Mouse (Mus musculus): Measurements from ENCODE around the gene Aftph. TPM values are rescaled to one million over a fixed set of nuclear protein-coding genes. Genes with fewer than 3 reads are reported as not detected.

Gene Aftph
- total RNA-seq, 2 experiments from 2014 or later = 57.7 to 70.8 TPM

- ATAC-seq (replicated peaks; ENCODE audit: low FRiP score, poor library complexity, severe bottlenecking) = no peak
Observed at GRCm38 (mm10) chr11:20651166-20651565, 90.2 kb downstream of the Aftph start.

GRCm38 (mm10) chr11:20650006-20650639 lies 91.3 kb downstream of the Aftph start:
- ATAC-seq (replicated peaks; ENCODE audit: low FRiP score, poor library complexity, severe bottlenecking) = no peak

GRCm38 (mm10) chr11:20649477-20649876 lies 91.9 kb downstream of the Aftph start:
- no peak for ATAC-seq (replicated peaks; ENCODE audit: low FRiP score, poor library complexity, severe bottlenecking)

- no peak for ATAC-seq (replicated peaks; ENCODE audit: low FRiP score, poor library complexity, severe bottlenecking)
Observed at GRCm38 (mm10) chr11:20647902-20648625, 93.3 kb downstream of the Aftph start.

GRCm38 (mm10) chr11:20646986-20647726 lies 94.2 kb downstream of the Aftph start:
- no peak for ATAC-seq (replicated peaks; ENCODE audit: low FRiP score, poor library complexity, severe bottlenecking)

GRCm38 (mm10) chr11:20646142-20646541 lies 95.2 kb downstream of the Aftph start:
- ATAC-seq (replicated peaks; ENCODE audit: low FRiP score, poor library complexity, severe bottlenecking) = no peak

- no peak for ATAC-seq (replicated peaks; ENCODE audit: low FRiP score, poor library complexity, severe bottlenecking)
Observed at GRCm38 (mm10) chr11:20645521-20645920, 95.9 kb downstream of the Aftph start.

GRCm38 (mm10) chr11:20644872-20645271 lies 96.5 kb downstream of the Aftph start:
- no peak for ATAC-seq (replicated peaks; ENCODE audit: low FRiP score, poor library complexity, severe bottlenecking)

- no peak for ATAC-seq (replicated peaks; ENCODE audit: low FRiP score, poor library complexity, severe bottlenecking)
Observed at GRCm38 (mm10) chr11:20644166-20644565, 97.2 kb downstream of the Aftph start.

- ATAC-seq (replicated peaks; ENCODE audit: low FRiP score, poor library complexity, severe bottlenecking) = no peak
Observed at GRCm38 (mm10) chr11:20643161-20643560, 98.2 kb downstream of the Aftph start.

- ATAC-seq (replicated peaks; ENCODE audit: low FRiP score, poor library complexity, severe bottlenecking) = no peak
Observed at GRCm38 (mm10) chr11:20642321-20642720, 99.1 kb downstream of the Aftph start.

- ATAC-seq (replicated peaks; ENCODE audit: low FRiP score, poor library complexity, severe bottlenecking) = no peak
Observed at GRCm38 (mm10) chr11:20639918-20640447, 101.4 kb downstream of the Aftph start.

- peak; percentile 48; the same call in 1 of the 2 replicates for ATAC-seq (replicated peaks; ENCODE audit: low FRiP score, poor library complexity, severe bottlenecking)
Observed at GRCm38 (mm10) chr11:20638841-20639240, 102.5 kb downstream of the Aftph start.

- no peak for ATAC-seq (replicated peaks; ENCODE audit: low FRiP score, poor library complexity, severe bottlenecking)
Observed at GRCm38 (mm10) chr11:20637060-20637459, 104.3 kb downstream of the Aftph start.

GRCm38 (mm10) chr11:20636114-20636513 lies 105.3 kb downstream of the Aftph start:
- peak; percentile 71 for ATAC-seq (replicated peaks; ENCODE audit: low FRiP score, poor library complexity, severe bottlenecking)

GRCm38 (mm10) chr11:20635646-20636045 lies 105.7 kb downstream of the Aftph start:
- no peak for ATAC-seq (replicated peaks; ENCODE audit: low FRiP score, poor library complexity, severe bottlenecking)

Other genes with a start within 250 kb of the Aftph start
- gene Sertad2, start 198.3 kb downstream of the Aftph start, total RNA-seq (2015; ENCODE audit: low replicate concordance) = 46.1 and 61.6 TPM in 2 replicates
- gene Sertad2, start 198.3 kb downstream of the Aftph start, total RNA-seq (2017; ENCODE audit: low replicate concordance) = 53.1 and 54.3 TPM in 2 replicates
- gene Lgalsl, start 89.5 kb upstream of the Aftph start, total RNA-seq (2015; ENCODE audit: low replicate concordance) = 0.84 and 7.2 TPM in 2 replicates
- gene Lgalsl, start 89.5 kb upstream of the Aftph start, total RNA-seq (2017; ENCODE audit: low replicate concordance) = 0.39 and 0.61 TPM in 2 replicates

All from erythroid progenitor cell, adult 5-6 weeks (primary cell).